Mouse (Mus musculus): ENCODE results near the gene Esr1. TPM values are rescaled to one million over a fixed set of nuclear protein-coding genes. Genes with fewer than 3 reads are reported as not detected.
"Not testable (repeated sequence)": the region's sequence is repeated elsewhere in the genome, so short reads cannot be mapped to it uniquely, and the experiment has no call there.

Esr1 gene
- polyA plus RNA-seq, 1 experiment from 2014 or later = 0.05 TPM

- Histone ChIP-seq H3K9me3 (ENCODE audit: control insufficient read depth, low read length) (no peaks in the 10 kb centered on the region), H3K4me3 (ENCODE audit: low read depth, low read length) (no peak overlapping the region), H3K36me3 (ENCODE audit: control insufficient read depth, insufficient read depth, low read length) (no peaks in the 10 kb centered on the region), H3K4me2 (no peak overlapping the region), H3K27me3 (replicated peaks; ENCODE audit: control insufficient read depth, insufficient read depth, low read length) (no peaks in the 10 kb centered on the region), H3K4me1 (replicated peaks; ENCODE audit: control insufficient read depth, insufficient read depth, low read length) (no peaks in the 10 kb centered on the region), H3K27ac (ENCODE audit: low read depth, low read length) (no peak overlapping the region), H3K9ac (ENCODE audit: low read depth, low read length) (no peak overlapping the region)
- no peak for ATAC-seq (replicated peaks; ENCODE audit: low FRiP score)
- whole genome bisulfite sequencing = 73% methylated on average over 2 of the region's 2 CpGs
- no peak for DNase-seq (ENCODE audit: low spot score)
Observed at GRCm38 (mm10) chr10:4738311-4738710, 126.9 kb downstream of the Esr1 start.

- not testable (repeated sequence) for H3K9ac ChIP-seq (ENCODE audit: low read depth, low read length); DNase-seq (ENCODE audit: low spot score); ATAC-seq (replicated peaks; ENCODE audit: low FRiP score); H3K4me1 ChIP-seq (replicated peaks; ENCODE audit: control insufficient read depth, insufficient read depth, low read length); H3K27me3 ChIP-seq (replicated peaks; ENCODE audit: control insufficient read depth, insufficient read depth, low read length); H3K27ac ChIP-seq (ENCODE audit: low read depth, low read length); H3K4me2 ChIP-seq; H3K36me3 ChIP-seq (ENCODE audit: control insufficient read depth, insufficient read depth, low read length); H3K9me3 ChIP-seq (ENCODE audit: control insufficient read depth, low read length); H3K4me3 ChIP-seq (ENCODE audit: low read depth, low read length)
- 60% methylated on average over 1 of the region's 1 CpGs for WGBS
Observed at GRCm38 (mm10) chr10:4751091-4751490, 139.7 kb downstream of the Esr1 start.

- Histone ChIP-seq H3K9ac (ENCODE audit: low read depth, low read length) (no peak overlapping the region), H3K4me2 (no peak overlapping the region), H3K27me3 (replicated peaks; ENCODE audit: control insufficient read depth, insufficient read depth, low read length) (no peaks in the 10 kb centered on the region), H3K4me1 (replicated peaks; ENCODE audit: control insufficient read depth, insufficient read depth, low read length) (no peaks in the 10 kb centered on the region), H3K36me3 (ENCODE audit: control insufficient read depth, insufficient read depth, low read length) (no peaks in the 10 kb centered on the region), H3K9me3 (ENCODE audit: control insufficient read depth, low read length) (no peaks in the 10 kb centered on the region), H3K4me3 (ENCODE audit: low read depth, low read length) (no peak overlapping the region), H3K27ac (ENCODE audit: low read depth, low read length) (no peak overlapping the region)
- ATAC-seq (replicated peaks; ENCODE audit: low FRiP score) (no peak), DNase-seq (ENCODE audit: low spot score) (no peak)
- 73% methylated on average over 4 of the region's 4 CpGs for WGBS
Observed at GRCm38 (mm10) chr10:4752977-4753376, 141.6 kb downstream of the Esr1 start.

- no peak overlapping the region for H3K9ac ChIP-seq (ENCODE audit: low read depth, low read length)
- WGBS = 83% methylated on average over 3 of the region's 3 CpGs
- no peaks in the 10 kb centered on the region for H3K36me3 ChIP-seq (ENCODE audit: control insufficient read depth, insufficient read depth, low read length)
Observed at GRCm38 (mm10) chr10:4775541-4775940, 164.1 kb downstream of the Esr1 start.

GRCm38 (mm10) chr10:4776007-4776713 is 164.8 kb downstream of the Esr1 start:
- Histone ChIP-seq H3K4me2 (no peak overlapping the region), H3K9me3 (ENCODE audit: control insufficient read depth, low read length) (no peaks in the 10 kb centered on the region), H3K36me3 (ENCODE audit: control insufficient read depth, insufficient read depth, low read length) (no peaks in the 10 kb centered on the region), H3K4me3 (ENCODE audit: low read depth, low read length) (no peak overlapping the region), H3K4me1 (replicated peaks; ENCODE audit: control insufficient read depth, insufficient read depth, low read length) (no peaks in the 10 kb centered on the region), H3K27me3 (replicated peaks; ENCODE audit: control insufficient read depth, insufficient read depth, low read length) (no peaks in the 10 kb centered on the region), H3K9ac (ENCODE audit: low read depth, low read length) (no peak overlapping the region), H3K27ac (ENCODE audit: low read depth, low read length) (no peak overlapping the region)
- WGBS = 70% methylated on average over 6 of the region's 6 CpGs
- DNase-seq (ENCODE audit: low spot score) = no peak
- no peak for ATAC-seq (replicated peaks; ENCODE audit: low FRiP score)

More at GRCm38 (mm10) chr10:4775541-4775940, 164.1 kb downstream of the Esr1 start:
- no peaks in the 10 kb centered on the region for H3K27me3 ChIP-seq (replicated peaks; ENCODE audit: control insufficient read depth, insufficient read depth, low read length)
- DNase-seq (ENCODE audit: low spot score) (no peak), ATAC-seq (replicated peaks; ENCODE audit: low FRiP score) (no peak)
- no peak overlapping the region for H3K4me2 ChIP-seq
- no peak overlapping the region for H3K4me3 ChIP-seq (ENCODE audit: low read depth, low read length)
- H3K27ac ChIP-seq (ENCODE audit: low read depth, low read length) = no peak overlapping the region
- no peaks in the 10 kb centered on the region for H3K9me3 ChIP-seq (ENCODE audit: control insufficient read depth, low read length)
- H3K4me1 ChIP-seq (replicated peaks; ENCODE audit: control insufficient read depth, insufficient read depth, low read length) = no peaks in the 10 kb centered on the region

GRCm38 (mm10) chr10:4776714-4777090 is 165.3 kb downstream of the Esr1 start:
- H3K27me3 ChIP-seq (replicated peaks; ENCODE audit: control insufficient read depth, insufficient read depth, low read length) = no peaks in the 10 kb centered on the region
- no peaks in the 10 kb centered on the region for H3K4me1 ChIP-seq (replicated peaks; ENCODE audit: control insufficient read depth, insufficient read depth, low read length)
- no peak overlapping the region for H3K4me3 ChIP-seq (ENCODE audit: low read depth, low read length)
- DNase-seq (ENCODE audit: low spot score) = no peak
- H3K27ac ChIP-seq (ENCODE audit: low read depth, low read length) = no peak overlapping the region
- no peaks in the 10 kb centered on the region for H3K9me3 ChIP-seq (ENCODE audit: control insufficient read depth, low read length)
- no peak overlapping the region for H3K4me2 ChIP-seq
- H3K9ac ChIP-seq (ENCODE audit: low read depth, low read length) = no peak overlapping the region
- ATAC-seq (replicated peaks; ENCODE audit: low FRiP score) = no peak
- 73% methylated on average over 4 of the region's 4 CpGs for WGBS
- no peaks in the 10 kb centered on the region for H3K36me3 ChIP-seq (ENCODE audit: control insufficient read depth, insufficient read depth, low read length)

GRCm38 (mm10) chr10:4777996-4778395 is 166.6 kb downstream of the Esr1 start:
- DNase-seq (ENCODE audit: low spot score) (no peak), ATAC-seq (replicated peaks; ENCODE audit: low FRiP score) (no peak)
- Histone ChIP-seq H3K4me2 (no peak overlapping the region), H3K4me1 (replicated peaks; ENCODE audit: control insufficient read depth, insufficient read depth, low read length) (no peaks in the 10 kb centered on the region), H3K4me3 (ENCODE audit: low read depth, low read length) (no peak overlapping the region), H3K9me3 (ENCODE audit: control insufficient read depth, low read length) (no peaks in the 10 kb centered on the region), H3K36me3 (ENCODE audit: control insufficient read depth, insufficient read depth, low read length) (no peaks in the 10 kb centered on the region), H3K9ac (ENCODE audit: low read depth, low read length) (no peak overlapping the region), H3K27ac (ENCODE audit: low read depth, low read length) (no peak overlapping the region), H3K27me3 (replicated peaks; ENCODE audit: control insufficient read depth, insufficient read depth, low read length) (no peaks in the 10 kb centered on the region)
- WGBS = 35% methylated on average over 3 of the region's 3 CpGs

GRCm38 (mm10) chr10:4780926-4781325 is 169.5 kb downstream of the Esr1 start:
- whole genome bisulfite sequencing = 45% methylated on average over 6 of the region's 6 CpGs
- no peaks in the 10 kb centered on the region for H3K4me1 ChIP-seq (replicated peaks; ENCODE audit: control insufficient read depth, insufficient read depth, low read length)
- no peaks in the 10 kb centered on the region for H3K36me3 ChIP-seq (ENCODE audit: control insufficient read depth, insufficient read depth, low read length)
- no peak overlapping the region for H3K27ac ChIP-seq (ENCODE audit: low read depth, low read length)
- H3K9me3 ChIP-seq (ENCODE audit: control insufficient read depth, low read length) = no peaks in the 10 kb centered on the region
- no peaks in the 10 kb centered on the region for H3K27me3 ChIP-seq (replicated peaks; ENCODE audit: control insufficient read depth, insufficient read depth, low read length)
- H3K4me2 ChIP-seq = no peak overlapping the region
- H3K9ac ChIP-seq (ENCODE audit: low read depth, low read length) = no peak overlapping the region
- ATAC-seq (replicated peaks; ENCODE audit: low FRiP score) = no peak
- H3K4me3 ChIP-seq (ENCODE audit: low read depth, low read length) = no peak overlapping the region
- DNase-seq (ENCODE audit: low spot score) = no peak

GRCm38 (mm10) chr10:4787003-4787628 is 175.7 kb downstream of the Esr1 start:
- H3K9me3 ChIP-seq (ENCODE audit: control insufficient read depth, low read length) = no peaks in the 10 kb centered on the region
- H3K9ac ChIP-seq (ENCODE audit: low read depth, low read length) = no peak overlapping the region
- no peaks in the 10 kb centered on the region for H3K27me3 ChIP-seq (replicated peaks; ENCODE audit: control insufficient read depth, insufficient read depth, low read length)
- no peaks in the 10 kb centered on the region for H3K4me1 ChIP-seq (replicated peaks; ENCODE audit: control insufficient read depth, insufficient read depth, low read length)
- ATAC-seq (replicated peaks; ENCODE audit: low FRiP score) (no peak), DNase-seq (ENCODE audit: low spot score) (no peak)
- WGBS = 47% methylated on average over 5 of the region's 5 CpGs
- no peak overlapping the region for H3K4me3 ChIP-seq (ENCODE audit: low read depth, low read length)
- no peaks in the 10 kb centered on the region for H3K36me3 ChIP-seq (ENCODE audit: control insufficient read depth, insufficient read depth, low read length)
- no peak overlapping the region for H3K4me2 ChIP-seq
- H3K27ac ChIP-seq (ENCODE audit: low read depth, low read length) = no peak overlapping the region

All from liver, embryonic 11.5 days (tissue).